Mouse (Mus musculus) brain, embryonic 18.5 days (tissue): ENCODE data around the gene Fam83f.
"Not testable (repeated sequence)": the region's sequence is repeated elsewhere in the genome, so short reads cannot be mapped to it uniquely, and the experiment has no call there.

Source experiments
- DNase-seq: peaks from one replicate; pipeline ENCODE4 v3.0.0-alpha.2; 2012; ENCODE audit warnings: low read depth, low spot score

Gene Fam83f

GRCm38 (mm10) chr15:80705828-80706549, 34.3 kb downstream of the Fam83f start:
- no peak for DNase-seq

- DNase-seq = no peak
These were observed 34.9 kb downstream of the Fam83f start for GRCm38 (mm10) chr15:80706596-80706995.

- DNase-seq = no peak
These were observed 35.4 kb downstream of the Fam83f start for GRCm38 (mm10) chr15:80707088-80707487.

- no peak for DNase-seq
These were observed 37.9 kb downstream of the Fam83f start for GRCm38 (mm10) chr15:80709593-80709992.

- no peak for DNase-seq
These were observed 38.6 kb downstream of the Fam83f start for GRCm38 (mm10) chr15:80710257-80710607.

- peak; percentile 99 for DNase-seq
These were observed 39.1 kb downstream of the Fam83f start, which contains the start of gene Tnrc6b for GRCm38 (mm10) chr15:80710608-80711363. Gene Tnrc6b, plus strand, starts transcription at chr15:80711313.

GRCm38 (mm10) chr15:80711401-80712151, 39.9 kb downstream of the Fam83f start:
- DNase-seq = no peak

- DNase-seq = no peak
These were observed 42.7 kb downstream of the Fam83f start for GRCm38 (mm10) chr15:80714299-80714698.

- no peak for DNase-seq
These were observed 45.0 kb downstream of the Fam83f start for GRCm38 (mm10) chr15:80716631-80717135.

GRCm38 (mm10) chr15:80717431-80717830, 45.8 kb downstream of the Fam83f start:
- no peak for DNase-seq

- DNase-seq = no peak
These were observed 48.6 kb downstream of the Fam83f start for GRCm38 (mm10) chr15:80720249-80720648.

GRCm38 (mm10) chr15:80721861-80722260, 50.2 kb downstream of the Fam83f start:
- DNase-seq = no peak

GRCm38 (mm10) chr15:80722366-80722765, 50.7 kb downstream of the Fam83f start:
- DNase-seq = no peak

GRCm38 (mm10) chr15:80729477-80729876, 57.8 kb downstream of the Fam83f start:
- no peak for DNase-seq

- DNase-seq = no peak
These were observed 59.4 kb downstream of the Fam83f start for GRCm38 (mm10) chr15:80731043-80731442.

- DNase-seq = no peak
These were observed 59.9 kb downstream of the Fam83f start for GRCm38 (mm10) chr15:80731511-80731910.

GRCm38 (mm10) chr15:80732266-80733030, 60.8 kb downstream of the Fam83f start:
- no peak for DNase-seq

GRCm38 (mm10) chr15:80735300-80735699, 63.7 kb downstream of the Fam83f start:
- DNase-seq = no peak

GRCm38 (mm10) chr15:80735708-80736107, 64.1 kb downstream of the Fam83f start:
- DNase-seq = not testable (repeated sequence)

- DNase-seq = no peak
These were observed 64.9 kb downstream of the Fam83f start for GRCm38 (mm10) chr15:80736553-80736952.

GRCm38 (mm10) chr15:80738244-80738643, 66.6 kb downstream of the Fam83f start:
- no peak for DNase-seq
